Mouse (Mus musculus): ENCODE results near the gene Slc22a15. TPM values are rescaled to one million over a fixed set of nuclear protein-coding genes. Genes with fewer than 3 reads are reported as not detected.

Slc22a15 gene
- polyA plus RNA-seq, 1 experiment from 2014 or later, result 9.9 TPM

DNA sequence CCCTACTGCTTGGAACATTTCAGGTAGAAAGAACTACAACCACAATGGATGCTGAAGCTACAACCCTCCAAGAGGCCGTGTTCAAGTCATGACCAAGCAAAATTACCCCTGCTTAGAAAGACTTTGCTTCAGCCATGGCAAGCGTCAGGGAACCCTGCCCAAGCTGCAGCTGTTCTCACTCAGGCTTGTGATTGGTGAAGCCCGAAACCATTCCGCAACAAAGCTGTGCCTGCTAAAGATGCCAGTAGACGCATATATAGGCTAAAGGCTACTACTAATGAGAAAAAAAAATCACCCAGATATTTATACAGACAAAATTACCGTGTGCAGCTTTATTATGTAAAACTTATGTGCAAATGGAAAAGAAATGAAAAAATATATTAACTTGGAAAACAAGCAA, 12.2 kb downstream of the Slc22a15 start:
- Histone ChIP-seq H3K4me3 (no peak overlapping the region), H3K27me3 (ENCODE audit: insufficient read depth, poor library complexity, severe bottlenecking) (no peaks in the 10 kb centered on the region), H3K9me3 (no peaks in the 10 kb centered on the region; the same call in 1 of the 2 replicates), H3K36me3 (peaks cover 34% of the 10 kb centered on the region; the same call in 1 of the 2 replicates), H3K27ac (no peak overlapping the region), H3K4me1 (replicated peaks) (peaks cover 8% of the 10 kb centered on the region; the same call in 1 of the 2 replicates)
- no peak for DNase-seq (ENCODE audit: low spot score)
- WGBS, result 82% methylated on average over 6 of the region's 6 CpGs

DNA sequence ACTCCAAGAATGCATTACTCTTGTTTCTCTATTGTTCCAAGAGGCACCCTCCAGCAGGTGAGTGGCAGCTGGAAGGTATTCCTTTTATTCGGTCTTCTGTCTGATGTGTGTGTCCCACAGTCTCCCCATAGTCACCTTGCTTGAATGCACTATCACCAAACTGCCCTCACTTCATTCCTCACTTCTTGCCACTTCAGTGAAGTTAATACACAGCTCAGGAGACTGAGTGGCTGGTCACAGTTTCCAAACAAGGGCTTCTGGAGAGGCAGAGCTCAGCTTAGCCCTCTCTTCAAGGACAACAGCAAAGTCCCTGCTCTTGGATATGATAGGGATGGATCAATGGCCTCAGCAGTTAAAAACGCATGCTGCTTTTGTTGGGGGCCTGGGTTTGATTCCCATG, 17.2 kb downstream of the Slc22a15 start:
- no peak for DNase-seq (ENCODE audit: low spot score)
- Histone ChIP-seq H3K27me3 (ENCODE audit: insufficient read depth, poor library complexity, severe bottlenecking) (no peaks in the 10 kb centered on the region), H3K27ac (peak overlapping the region; percentile 24; the same call in 1 of the 2 replicates), H3K36me3 (peaks cover 15% of the 10 kb centered on the region; the same call in 1 of the 2 replicates), H3K4me3 (no peak overlapping the region), H3K9me3 (no peaks in the 10 kb centered on the region; the same call in 1 of the 2 replicates), H3K4me1 (replicated peaks) (peaks cover 28% of the 10 kb centered on the region)
- 62% methylated on average over 2 of the region's 2 CpGs for WGBS

DNA sequence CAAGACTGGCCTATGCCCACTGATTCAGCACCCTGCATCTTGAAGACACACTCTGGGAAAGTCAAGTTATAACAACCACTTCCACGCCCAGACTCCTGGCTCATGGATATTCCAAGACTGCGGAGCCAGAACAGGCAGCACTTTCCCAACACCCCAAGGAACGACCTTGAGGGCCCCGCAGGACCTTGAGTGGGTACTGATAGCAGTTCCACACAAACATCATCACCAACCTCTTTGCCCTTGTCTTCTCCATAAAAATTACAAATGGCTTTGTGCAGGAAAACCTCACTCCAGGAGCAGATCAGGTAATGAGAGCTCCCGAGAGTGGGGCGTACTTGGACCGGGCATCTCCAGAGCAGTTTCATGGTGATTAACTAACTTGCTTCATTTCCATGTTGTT, 19.5 kb downstream of the Slc22a15 start:
- H3K4me1 ChIP-seq (replicated peaks), result peaks cover 32% of the 10 kb centered on the region
- 91% methylated on average over 7 of the region's 7 CpGs for WGBS
- no peak for DNase-seq (ENCODE audit: low spot score)
- no peaks in the 10 kb centered on the region; the same call in 1 of the 2 replicates for H3K9me3 ChIP-seq
- no peak overlapping the region for H3K4me3 ChIP-seq
- no peak overlapping the region for H3K27ac ChIP-seq
- H3K36me3 ChIP-seq, result peaks cover 15% of the 10 kb centered on the region; the same call in 1 of the 2 replicates
- no peaks in the 10 kb centered on the region for H3K27me3 ChIP-seq (ENCODE audit: insufficient read depth, poor library complexity, severe bottlenecking)

DNA sequence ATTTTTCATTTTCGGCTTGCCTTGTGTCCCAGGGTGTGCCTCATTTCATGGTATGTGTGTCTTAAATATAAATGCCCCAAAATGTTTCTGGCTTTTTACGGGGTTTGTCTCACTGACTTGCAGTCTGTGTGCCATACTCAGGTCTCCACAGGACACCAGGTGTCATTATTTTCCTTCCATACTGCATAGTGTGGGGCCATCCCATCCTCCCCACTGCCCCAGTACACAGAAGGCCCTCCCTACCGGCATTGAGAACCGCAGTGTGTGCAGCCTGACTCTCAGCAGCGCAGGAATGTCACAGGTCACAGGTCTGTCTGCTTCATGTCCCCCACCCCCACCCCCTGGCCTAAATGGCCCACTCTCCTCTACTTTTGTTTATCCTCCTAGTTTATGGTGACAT, 21.2 kb downstream of the Slc22a15 start:
- 0 out of 2 replicates have a peak, but pooled peaks cover 2% of the 10 kb centered on the region for H3K36me3 ChIP-seq

DNA sequence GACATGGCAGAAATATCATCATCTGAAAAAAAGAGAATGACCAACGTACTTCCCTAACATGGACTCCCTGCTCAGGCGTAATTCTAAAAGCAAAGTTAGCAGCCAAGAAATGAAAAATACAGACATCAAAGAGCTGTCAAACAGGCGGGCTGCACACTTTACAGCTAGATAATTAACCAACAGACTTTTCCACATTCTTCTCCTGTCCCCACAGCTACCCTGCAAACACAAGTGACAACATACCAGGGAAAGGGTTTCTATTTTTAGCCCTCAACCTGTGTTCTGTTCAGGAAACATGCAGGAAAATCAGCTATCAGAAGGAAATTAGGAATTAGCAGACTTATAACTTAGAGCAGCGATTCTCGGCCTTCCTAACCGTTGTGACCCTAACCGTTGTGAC, 21.9 kb downstream of the Slc22a15 start:
- Histone ChIP-seq H3K27ac (no peak overlapping the region), H3K9me3 (no peaks in the 10 kb centered on the region), H3K4me1 (replicated peaks) (peaks cover 31% of the 10 kb centered on the region), H3K4me3 (no peak overlapping the region), H3K36me3 (0 out of 2 replicates have a peak, but pooled peaks cover 2% of the 10 kb centered on the region), H3K27me3 (ENCODE audit: insufficient read depth, poor library complexity, severe bottlenecking) (no peaks in the 10 kb centered on the region)
- WGBS, result 67% methylated on average over 7 of the region's 7 CpGs
- no peak for DNase-seq (ENCODE audit: low spot score)

More for the DNA sequence above, 21.2 kb downstream of the Slc22a15 start:
- H3K4me1 ChIP-seq (replicated peaks), result peaks cover 32% of the 10 kb centered on the region
- H3K9me3 ChIP-seq, result no peaks in the 10 kb centered on the region
- no peak for DNase-seq (ENCODE audit: low spot score)
- no peak overlapping the region for H3K4me3 ChIP-seq
- peak overlapping the region; percentile 59; the same call in 1 of the 2 replicates for H3K27ac ChIP-seq
- WGBS, result 76% methylated on average over 5 of the region's 5 CpGs
- no peaks in the 10 kb centered on the region for H3K27me3 ChIP-seq (ENCODE audit: insufficient read depth, poor library complexity, severe bottlenecking)

DNA sequence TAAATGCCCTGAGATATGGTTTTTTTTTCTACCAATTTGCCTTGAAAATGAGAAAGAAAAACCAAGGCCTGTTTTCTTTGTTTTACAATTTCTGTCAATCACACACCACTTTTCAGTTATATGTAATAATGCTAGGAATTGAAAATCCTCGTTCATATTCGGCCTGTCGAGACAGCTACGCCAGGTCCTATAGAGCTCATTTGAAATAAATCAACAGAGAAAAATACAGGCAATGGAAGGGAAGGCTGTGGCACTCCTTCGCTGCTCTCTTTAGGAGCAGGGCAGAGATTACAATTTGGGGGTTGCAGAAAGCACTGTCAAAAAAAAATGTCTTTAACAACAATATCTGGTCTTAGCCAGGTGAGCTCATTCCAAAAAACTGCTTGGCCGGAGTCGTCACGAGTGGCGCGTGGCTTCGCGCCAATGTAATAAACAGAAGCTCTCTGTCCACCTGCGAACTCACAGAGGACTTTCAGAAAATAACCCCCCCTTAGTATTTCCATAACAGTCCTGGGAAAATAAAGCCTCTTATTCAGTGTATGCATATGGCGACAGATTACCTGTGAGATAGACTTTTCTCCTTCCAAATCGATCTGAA, 26.8 kb downstream of the Slc22a15 start:
- Histone ChIP-seq H3K27ac (no peak overlapping the region), H3K9me3 (no peaks in the 10 kb centered on the region), H3K4me3 (no peak overlapping the region), H3K27me3 (ENCODE audit: insufficient read depth, poor library complexity, severe bottlenecking) (no peaks in the 10 kb centered on the region), H3K4me1 (replicated peaks) (peaks cover 13% of the 10 kb centered on the region; the same call in 1 of the 2 replicates), H3K36me3 (0 out of 2 replicates have a peak, but pooled peaks cover 5% of the 10 kb centered on the region)
- no peak for DNase-seq (ENCODE audit: low spot score)
- 94% methylated on average over 15 of the region's 15 CpGs for WGBS

DNA sequence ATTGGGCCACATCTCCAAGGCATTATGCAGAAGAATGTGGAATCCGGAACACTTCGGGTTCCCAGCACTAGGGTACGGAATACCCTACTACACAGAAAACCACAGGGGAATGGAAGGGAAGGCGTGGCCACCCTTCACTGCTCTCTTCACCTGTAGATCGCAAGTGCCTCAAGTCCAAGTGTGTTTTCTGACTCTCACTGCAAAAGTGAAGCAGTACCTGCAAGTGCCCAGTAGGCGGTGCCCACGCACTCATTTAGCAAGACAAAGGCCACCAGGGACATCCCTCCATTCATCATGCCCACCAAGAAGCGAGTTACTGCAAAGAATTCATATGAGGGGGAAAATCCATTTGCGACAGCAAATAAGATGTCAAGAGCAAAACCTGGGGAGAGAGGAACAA, 27.4 kb downstream of the Slc22a15 start:
- Histone ChIP-seq H3K4me3 (no peak overlapping the region), H3K9me3 (no peaks in the 10 kb centered on the region), H3K36me3 (0 out of 2 replicates have a peak, but pooled peaks cover 5% of the 10 kb centered on the region), H3K27me3 (ENCODE audit: insufficient read depth, poor library complexity, severe bottlenecking) (no peaks in the 10 kb centered on the region), H3K27ac (no peak overlapping the region), H3K4me1 (replicated peaks) (peaks cover 10% of the 10 kb centered on the region; the same call in 1 of the 2 replicates)
- 26% methylated on average over 9 of the region's 9 CpGs for WGBS
- DNase-seq (ENCODE audit: low spot score), result peak; percentile 77

DNA sequence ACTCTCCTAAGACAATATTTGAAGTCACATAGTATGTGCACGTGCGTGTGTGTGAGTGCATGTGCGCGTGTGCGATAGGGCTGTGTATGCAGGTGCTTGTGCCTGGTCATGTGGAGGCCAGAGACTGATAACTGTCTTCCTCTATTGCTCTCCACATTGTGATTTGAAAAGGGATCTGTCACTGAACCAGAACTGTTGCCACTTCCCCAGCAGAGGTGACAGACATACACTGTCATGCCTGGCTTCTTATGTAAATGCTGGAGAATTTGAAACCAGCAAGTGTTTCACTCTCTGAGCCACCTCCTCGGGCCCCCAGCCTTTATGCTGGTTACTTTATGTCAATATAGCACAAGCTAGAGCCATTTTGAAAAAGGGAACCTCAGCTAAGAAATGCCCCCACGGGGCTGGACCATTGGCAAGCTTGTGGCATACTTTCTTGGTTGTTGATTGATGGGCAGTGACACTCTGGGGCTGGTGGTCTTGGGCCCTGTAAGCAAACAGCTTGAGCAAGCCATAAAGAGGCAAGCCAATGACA, 28.8 kb downstream of the Slc22a15 start:
- Histone ChIP-seq H3K4me1 (replicated peaks) (peaks cover 6% of the 10 kb centered on the region; the same call in 1 of the 2 replicates), H3K9me3 (no peaks in the 10 kb centered on the region), H3K27me3 (ENCODE audit: insufficient read depth, poor library complexity, severe bottlenecking) (no peaks in the 10 kb centered on the region), H3K4me3 (no peak overlapping the region), H3K36me3 (0 out of 2 replicates have a peak, but pooled peaks cover 5% of the 10 kb centered on the region), H3K27ac (no peak overlapping the region)
- DNase-seq (ENCODE audit: low spot score), result no peak
- 82% methylated on average over 7 of the region's 7 CpGs for WGBS

DNA sequence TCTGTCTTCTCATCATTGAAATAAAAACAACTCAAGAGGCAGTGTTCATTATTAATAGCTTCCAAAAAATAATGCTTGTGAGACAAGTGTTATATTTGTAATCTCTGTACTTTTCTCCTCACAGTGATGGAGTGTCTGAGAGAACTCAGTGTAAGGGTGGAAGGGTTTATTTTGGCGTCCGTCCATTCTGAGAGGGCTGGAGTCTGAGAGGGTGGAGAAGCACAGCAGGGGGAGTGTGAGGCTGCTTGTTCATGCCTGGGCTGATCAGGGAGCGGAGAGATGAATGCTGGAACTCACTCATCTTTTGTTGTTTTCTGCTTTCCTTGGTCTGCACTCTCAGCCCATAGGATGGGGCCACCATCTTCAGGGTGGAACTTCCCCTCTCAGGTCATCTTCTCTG, 38.7 kb downstream of the Slc22a15 start:
- no peak for DNase-seq (ENCODE audit: low spot score)
- H3K27ac ChIP-seq, result no peak overlapping the region
- no peaks in the 10 kb centered on the region for H3K9me3 ChIP-seq
- no peaks in the 10 kb centered on the region for H3K36me3 ChIP-seq
- H3K4me3 ChIP-seq, result no peak overlapping the region
- no peaks in the 10 kb centered on the region for H3K27me3 ChIP-seq (ENCODE audit: insufficient read depth, poor library complexity, severe bottlenecking)
- no peaks in the 10 kb centered on the region; the same call in 1 of the 2 replicates for H3K4me1 ChIP-seq (replicated peaks)
- WGBS, result 37% methylated on average over 3 of the region's 3 CpGs

DNA sequence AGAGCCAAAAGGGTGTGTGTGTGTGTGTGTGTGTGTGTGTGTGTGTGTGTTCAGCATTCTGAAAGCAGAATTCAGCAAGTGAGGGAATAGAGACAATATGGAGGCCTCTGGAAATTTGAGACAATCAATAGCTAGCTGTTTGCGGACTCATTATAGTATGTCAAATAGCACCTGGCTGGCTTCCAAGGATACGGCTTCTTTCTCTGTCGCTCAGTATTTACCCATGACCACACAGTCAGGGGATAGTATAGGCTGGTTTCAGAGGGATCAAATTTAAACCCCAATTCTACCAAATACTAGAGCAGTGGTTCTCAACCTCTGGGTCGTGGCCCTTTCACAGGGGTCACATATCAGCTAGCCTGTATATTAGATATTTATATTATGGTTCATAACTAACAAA, 39.2 kb downstream of the Slc22a15 start:
- WGBS, result 78% methylated on average over 4 of the region's 4 CpGs
- Histone ChIP-seq H3K4me3 (no peak overlapping the region), H3K27ac (no peak overlapping the region), H3K27me3 (ENCODE audit: insufficient read depth, poor library complexity, severe bottlenecking) (no peaks in the 10 kb centered on the region), H3K9me3 (no peaks in the 10 kb centered on the region), H3K4me1 (replicated peaks) (no peaks in the 10 kb centered on the region; the same call in 1 of the 2 replicates), H3K36me3 (no peaks in the 10 kb centered on the region)
- DNase-seq (ENCODE audit: low spot score), result no peak

DNA sequence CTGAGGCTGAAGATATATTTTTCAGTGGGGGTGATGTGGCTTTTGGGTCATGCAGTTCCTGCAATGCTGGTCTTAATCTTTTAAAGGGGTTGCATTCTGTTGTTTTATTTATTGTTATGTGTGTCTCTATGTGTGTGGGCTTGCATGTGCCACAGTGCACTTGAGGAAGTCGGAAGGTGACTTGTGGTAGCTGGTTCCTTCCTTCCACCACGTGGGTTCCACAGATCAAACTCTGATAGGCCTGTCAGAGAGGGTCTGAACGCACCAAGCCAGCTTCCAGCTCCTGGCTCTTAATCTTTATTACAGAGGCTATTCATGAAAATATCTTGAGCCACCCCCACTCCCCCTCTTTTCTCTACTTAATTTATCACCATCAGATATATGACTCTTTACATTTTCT, 40.4 kb downstream of the Slc22a15 start:
- Histone ChIP-seq H3K9me3 (no peaks in the 10 kb centered on the region), H3K27me3 (ENCODE audit: insufficient read depth, poor library complexity, severe bottlenecking) (peaks cover 9% of the 10 kb centered on the region; the same call in 1 of the 2 replicates), H3K27ac (no peak overlapping the region), H3K4me3 (no peak overlapping the region), H3K36me3 (peaks cover 8% of the 10 kb centered on the region; the same call in 1 of the 2 replicates), H3K4me1 (replicated peaks) (peaks cover 2% of the 10 kb centered on the region; the same call in 1 of the 2 replicates)
- 85% methylated on average over 3 of the region's 3 CpGs for WGBS
- DNase-seq (ENCODE audit: low spot score), result no peak

DNA sequence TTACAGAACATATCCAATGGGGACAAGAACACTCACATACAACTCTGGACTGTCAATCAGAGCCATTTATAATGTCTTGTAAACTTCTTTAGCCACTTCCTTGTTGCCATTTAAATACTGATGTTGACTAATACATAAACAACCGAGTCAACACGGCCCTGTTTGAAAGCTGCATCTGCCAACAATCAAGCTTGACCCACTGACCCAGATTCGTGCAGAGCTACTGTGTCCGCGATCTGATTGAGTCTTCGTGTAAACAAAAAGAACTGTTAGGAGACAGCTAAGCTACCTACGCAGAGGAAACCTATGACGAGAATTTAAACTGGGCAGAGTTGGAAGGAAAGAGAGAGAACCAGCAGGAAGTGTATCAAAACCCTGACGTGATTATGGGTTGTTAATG, 42.5 kb downstream of the Slc22a15 start:
- Histone ChIP-seq H3K4me3 (no peak overlapping the region), H3K9me3 (no peaks in the 10 kb centered on the region), H3K4me1 (replicated peaks) (peaks cover 19% of the 10 kb centered on the region), H3K27me3 (ENCODE audit: insufficient read depth, poor library complexity, severe bottlenecking) (peaks cover 11% of the 10 kb centered on the region; the same call in 1 of the 2 replicates), H3K27ac (no peak overlapping the region), H3K36me3 (peaks cover 19% of the 10 kb centered on the region; the same call in 1 of the 2 replicates)
- no peak for DNase-seq (ENCODE audit: low spot score)
- 76% methylated on average over 9 of the region's 9 CpGs for WGBS

DNA sequence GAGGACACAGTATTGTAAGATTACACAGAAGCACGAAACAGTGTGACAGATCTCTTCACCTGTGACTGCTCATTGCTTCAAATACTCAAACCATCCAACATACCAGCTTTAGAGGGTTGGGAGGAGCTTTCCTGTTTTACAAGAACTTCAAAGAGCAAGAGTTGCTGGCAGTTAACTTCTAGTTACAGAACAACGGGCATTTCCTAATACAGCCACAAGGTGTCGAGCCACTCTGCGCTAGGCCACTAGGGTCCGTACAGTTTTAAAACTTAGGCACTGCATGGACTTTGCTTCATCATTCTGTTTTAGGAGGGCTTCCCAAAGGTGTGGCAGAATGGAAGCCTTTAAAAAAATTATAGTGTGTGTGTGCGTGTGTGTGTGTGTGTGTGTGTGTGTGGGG, 43.4 kb downstream of the Slc22a15 start:
- Histone ChIP-seq H3K27ac (no peak overlapping the region), H3K9me3 (no peaks in the 10 kb centered on the region), H3K4me3 (no peak overlapping the region), H3K36me3 (peaks cover 22% of the 10 kb centered on the region; the same call in 1 of the 2 replicates), H3K4me1 (replicated peaks) (peaks cover 28% of the 10 kb centered on the region), H3K27me3 (ENCODE audit: insufficient read depth, poor library complexity, severe bottlenecking) (peaks cover 11% of the 10 kb centered on the region; the same call in 1 of the 2 replicates)
- no peak for DNase-seq (ENCODE audit: low spot score)
- 82% methylated on average over 6 of the region's 6 CpGs for WGBS
